Mouse (Mus musculus) hematopoietic stem cell, adult 5-6 weeks (primary cell): ENCODE measurements at regions not wholly inside any gene's neighbourhood (a gene's known extent, or its start where the extent isn't known, plus 50 kb on each side); places are given as distances from the start of the nearest gene placed in this dataset.

Source experiments
- ATAC-seq, 2 experiments: fragments of 125-278 bp in 1 of 2; replicated peaks in 1 of 2; 2 replicates each; pipeline ENCODE4 v1.8.0; 2016 to 2017; ENCODE audit warnings: inconsistent platforms in 2 of 2, mild to moderate bottlenecking in 2 of 2, moderate number of reproducible peaks in 2 of 2, low read depth in 1 of 2, moderate TSS enrichment in 1 of 2; ENCODE audit not compliant: low FRiP score in 2 of 2, poor library complexity in 2 of 2, severe bottlenecking in 2 of 2, insufficient read depth in 1 of 2, low TSS enrichment in 1 of 2

DNA sequence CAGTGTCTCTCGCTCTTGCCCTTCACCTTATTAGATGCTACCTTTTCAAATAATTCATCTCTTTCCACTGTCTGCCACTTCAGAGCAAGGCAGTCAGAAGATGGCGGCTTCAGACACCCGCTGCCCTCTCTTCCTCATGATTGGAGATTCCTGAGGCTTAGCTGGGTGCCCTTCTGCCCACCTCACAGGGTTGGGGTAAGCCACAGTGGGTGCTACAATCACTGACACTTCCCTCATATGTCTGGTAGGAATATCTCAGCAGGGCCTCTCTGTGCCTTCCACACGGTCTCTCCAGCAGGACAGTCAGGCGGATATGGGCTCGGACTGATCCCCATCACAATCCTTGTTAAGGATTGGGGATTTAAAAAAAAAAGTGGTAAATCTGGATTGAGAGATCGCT lies 53.2 kb upstream of the Rpl36-ps4 start:
- ATAC-seq, result no peak

DNA sequence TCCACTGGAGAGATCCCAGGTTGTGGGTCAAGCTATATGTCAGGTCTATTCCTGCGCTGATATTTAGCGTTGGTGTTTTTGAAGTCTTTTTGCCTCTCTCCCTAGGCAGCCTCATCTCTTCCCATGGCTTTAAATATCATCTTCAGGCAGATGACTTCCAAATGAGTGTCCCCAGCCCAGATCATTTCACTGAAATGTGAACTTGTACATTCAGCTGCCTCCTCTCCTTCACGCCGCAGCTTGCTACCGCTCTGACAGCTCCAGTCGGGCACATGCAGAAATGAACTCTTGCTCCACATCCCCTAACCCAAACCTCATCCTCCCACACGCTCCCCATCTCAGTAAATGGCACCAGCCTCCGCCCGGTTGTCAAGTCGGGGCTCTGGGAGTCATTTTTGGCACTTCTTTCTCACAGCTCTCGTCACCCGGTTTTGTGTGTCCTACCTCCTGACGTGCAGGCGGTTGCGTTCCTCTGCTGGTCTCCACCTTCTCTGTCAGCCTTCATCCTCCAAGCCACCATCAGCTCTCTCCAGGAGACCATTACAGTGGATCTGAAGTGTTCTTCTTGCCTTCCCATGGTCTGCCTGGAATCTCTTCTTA lies 54.0 kb upstream of the Rpl36-ps4 start:
- ATAC-seq, result no peak

DNA sequence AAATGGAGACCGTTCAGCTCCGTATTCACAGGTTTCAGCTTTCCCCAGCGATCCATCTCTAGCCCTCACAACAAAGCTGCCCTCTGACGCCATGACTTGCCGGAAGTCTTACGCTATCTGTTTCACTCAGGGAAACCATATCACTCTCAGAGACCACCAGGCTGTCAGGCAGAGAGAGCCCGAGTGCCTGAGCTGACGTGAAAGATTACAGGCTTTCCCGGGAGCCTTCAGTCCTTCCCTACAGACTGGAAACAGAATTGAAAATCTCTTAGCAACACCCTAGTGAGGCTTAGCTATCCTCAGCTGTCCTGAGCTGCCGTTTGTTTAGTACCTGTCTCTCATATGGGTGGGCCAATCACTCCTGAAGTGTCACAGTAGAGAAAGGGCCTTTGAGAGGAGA lies 54.6 kb upstream of the Rpl36-ps4 start:
- no peak for ATAC-seq

DNA sequence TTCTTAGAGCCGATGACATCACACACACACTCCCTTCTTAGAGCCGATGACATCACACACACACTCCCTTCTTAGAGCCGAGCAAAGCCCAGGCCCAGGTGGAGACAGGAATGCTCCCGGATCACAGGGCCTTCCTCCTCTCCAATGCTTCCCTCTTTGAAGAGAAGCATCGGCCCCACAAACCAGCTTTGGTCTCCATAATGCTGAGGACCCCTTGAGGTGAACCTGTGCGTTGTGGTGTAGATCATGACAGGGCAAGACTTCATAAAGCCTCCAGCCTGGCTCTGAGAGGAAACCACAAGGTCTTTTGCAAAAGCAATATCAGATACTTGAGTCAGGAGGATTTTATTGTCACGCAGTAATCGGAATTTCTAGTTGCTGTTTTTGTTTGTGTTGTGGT lies 55.3 kb upstream of the Rpl36-ps4 start:
- 0 out of 4 replicates have a peak, but pooled peaks of 1 of the 2 experiments have one; percentile 42 for ATAC-seq

DNA sequence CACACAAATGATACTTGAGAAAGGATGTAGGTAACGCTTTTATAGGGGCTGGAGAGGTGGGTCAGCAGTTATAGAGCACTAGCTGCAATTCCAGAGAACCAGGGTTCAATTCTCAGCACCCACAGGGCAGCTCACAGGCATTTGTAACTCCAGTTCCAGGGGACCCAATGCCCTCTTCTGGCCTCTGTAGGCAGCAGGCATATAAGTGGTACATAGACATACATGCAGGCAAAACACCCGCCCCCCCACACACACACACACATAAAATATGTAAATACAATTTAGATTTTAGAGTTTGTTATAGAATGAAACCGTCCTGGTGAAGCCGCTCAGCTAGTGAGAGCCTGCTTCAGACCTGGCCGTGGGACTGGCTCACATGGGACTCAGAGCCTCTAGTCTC lies 55.9 kb upstream of the Rpl36-ps4 start:
- ATAC-seq, result no peak

DNA sequence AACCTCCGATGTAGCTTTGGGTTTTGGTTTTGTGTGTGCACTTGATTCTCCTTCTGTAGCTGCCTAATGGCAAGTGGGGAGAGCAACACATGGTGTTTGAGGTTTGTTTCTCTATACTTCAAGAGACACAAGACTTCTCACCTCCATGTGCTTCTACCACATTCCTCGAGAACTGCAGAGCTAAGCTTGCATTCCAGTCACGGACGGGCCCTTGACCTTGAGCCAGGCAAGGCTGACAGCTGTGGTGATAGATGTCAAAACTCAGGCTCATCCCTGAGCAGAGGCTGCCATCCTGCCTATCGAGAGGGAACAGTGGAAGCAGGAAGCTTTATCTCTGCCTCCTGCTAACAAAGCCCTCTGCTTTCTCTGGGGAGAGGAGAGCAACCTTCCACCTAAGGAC lies 59.2 kb upstream of the Rpl36-ps4 start:
- ATAC-seq, result no peak

DNA sequence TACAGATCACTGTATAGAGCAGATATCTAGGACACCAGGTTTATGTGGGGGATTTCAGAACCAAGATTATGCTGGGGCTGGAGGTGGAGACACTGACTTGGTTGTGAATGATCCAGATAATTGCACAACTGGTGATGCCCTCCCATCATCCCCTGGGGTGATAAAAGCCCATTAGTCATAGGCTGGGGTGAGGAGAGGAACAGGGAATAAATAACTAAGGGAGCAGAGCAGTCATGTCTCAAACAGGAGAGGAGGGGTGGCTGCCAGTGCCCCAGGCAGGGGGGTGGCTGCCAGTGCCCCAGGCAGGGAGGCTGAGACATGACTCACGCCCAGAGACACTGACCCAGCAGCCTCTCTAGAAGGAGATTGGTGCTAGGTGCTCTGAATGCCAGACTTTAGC lies 53.7 kb upstream of the Kcnk12 start:
- no peak for ATAC-seq

DNA sequence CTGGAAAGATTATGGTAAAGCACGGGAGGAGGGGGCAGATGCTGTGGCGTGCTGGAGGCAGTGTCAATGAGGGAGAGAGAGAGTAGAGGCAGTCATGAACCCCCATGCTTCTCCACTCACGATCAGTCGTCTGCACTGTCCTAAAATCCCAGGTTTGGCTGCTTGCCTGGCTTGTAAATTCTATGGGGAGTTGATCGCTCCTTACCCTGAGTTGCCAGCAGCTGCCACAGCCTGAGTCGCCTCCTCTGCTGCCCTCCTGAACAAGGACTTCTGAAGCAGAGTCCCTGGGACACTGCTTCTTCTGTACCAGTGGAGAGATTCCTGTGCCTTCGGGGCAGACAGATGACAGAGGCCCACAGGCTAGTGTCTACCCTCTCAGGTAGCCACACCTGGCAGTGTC lies 52.1 kb upstream of the Kcnk12 start:
- ATAC-seq, result no peak

DNA sequence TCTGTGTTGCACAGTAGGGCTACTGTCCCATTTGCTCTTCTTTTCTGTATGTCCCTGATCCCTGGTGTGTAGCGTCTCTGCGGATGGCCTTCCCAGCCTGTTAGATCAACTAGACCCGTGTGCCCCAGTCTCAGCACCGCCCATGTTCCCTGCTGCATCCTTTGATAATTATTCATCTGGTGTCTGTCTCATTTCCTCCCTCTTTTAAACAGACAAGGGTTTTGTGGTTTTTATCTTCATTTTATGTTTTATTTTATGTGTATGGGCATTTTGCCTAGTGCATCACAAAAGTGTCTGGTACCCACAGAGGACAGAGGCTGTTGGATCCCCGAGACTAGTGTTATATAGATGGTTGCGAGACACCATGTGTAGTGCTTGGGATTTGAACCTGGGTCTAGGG lies 51.6 kb upstream of the Kcnk12 start:
- ATAC-seq, result no peak

DNA sequence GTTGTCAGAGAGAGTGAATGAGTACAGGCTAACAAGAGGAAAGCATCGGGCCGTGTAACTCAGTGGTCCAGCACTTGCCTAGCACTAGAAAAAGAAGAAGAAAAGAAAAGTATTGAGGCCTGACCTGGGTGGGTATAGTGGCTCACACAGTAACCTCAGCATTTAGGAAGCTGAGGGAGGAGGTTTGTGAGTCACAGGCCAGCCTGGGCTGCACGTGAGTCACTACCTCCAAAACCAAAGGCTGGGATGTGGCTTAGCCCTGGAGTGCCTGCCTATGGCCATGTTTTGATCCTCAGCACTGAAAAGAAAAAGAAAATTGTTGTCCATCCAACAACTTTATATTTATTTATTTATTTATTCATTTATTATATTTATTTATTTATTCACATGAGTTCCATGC lies 51.2 kb upstream of the Kcnk12 start:
- no peak for ATAC-seq
